Mouse (Mus musculus) lung, adult 2 months (tissue): Measurements from ENCODE around the gene Map4k5. TPM values are rescaled to one million over a fixed set of nuclear protein-coding genes. Genes with fewer than 3 reads are reported as not detected.

Experiments used
- DNase-seq: peaks from one replicate; pipeline ENCODE4 v3.0.0; 2022
- H3K4me1 ChIP-seq: fragments of 200-500 bp; 2 replicates; pipeline ENCODE4 v1.6.1; 2011; ENCODE audit warnings: low read length; ENCODE audit not compliant: control insufficient read depth, insufficient read depth
- H3K4me3 ChIP-seq: fragments of 200-500 bp; replicated peaks from 2 replicates; pipeline ENCODE3; 2011; ENCODE audit warnings: low read depth, mild to moderate bottlenecking, control low read depth, low read length; ENCODE audit errors: extremely low read depth
- CTCF ChIP-seq: fragments of 200-500 bp; IDR thresholded peaks from 2 replicates; pipeline ENCODE4 v1.5.1; 2011; ENCODE audit warnings: mild to moderate bottlenecking, low read length, control low read depth; ENCODE audit not compliant: insufficient read depth
- POLR2A ChIP-seq: fragments of 200-500 bp; IDR thresholded peaks from 2 replicates; pipeline ENCODE4 v1.6.1; 2011; ENCODE audit warnings: low read depth, mild to moderate bottlenecking, control low read depth, low read length, borderline replicate concordance; ENCODE audit errors: extremely low read depth
- WGBS: fragments of 180-500 bp; shearing (Covaris S2); methylation state at CpG from one replicate; pipeline ENCODE4 v1.1.7; 2018; 5-methylcytosine and 5-hydroxymethylcytosine counted together
- polyA plus RNA-seq: library from polyadenylated mRNA; depleted of rRNA; stranded (reverse); fragments of >200 nt; gene quantifications from 2 replicates; pipeline ENCODE4 v1.2.3, GENCODE M21; 2012

Map4k5 gene
- polyA plus RNA-seq, 1 experiment = 11.4 TPM

DNA sequence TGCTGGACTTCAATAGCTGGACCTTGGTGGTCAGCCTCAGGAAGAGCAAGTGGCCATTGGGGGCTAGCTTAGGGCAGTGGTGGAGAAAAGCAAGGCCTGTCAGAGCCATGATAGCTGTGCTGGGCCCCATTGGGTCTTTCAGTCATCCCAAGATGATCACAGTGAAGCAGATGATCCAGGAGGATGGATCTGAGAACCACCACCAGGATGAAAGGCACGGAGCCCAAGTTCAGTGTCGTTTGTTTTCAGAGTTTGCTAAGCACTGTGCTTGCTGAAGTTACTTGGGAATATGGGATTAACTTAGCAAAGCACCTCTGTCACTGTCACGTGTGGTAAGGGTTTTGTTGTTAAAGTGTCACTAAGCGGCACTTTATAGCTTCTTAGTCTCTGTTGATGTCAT is 92.4 kb downstream of the Map4k5 start:
- no peaks in the 10 kb centered on the region for H3K4me1 ChIP-seq
- H3K4me3 ChIP-seq = no peak overlapping the region
- 83% methylated on average over 4 of the region's 4 CpGs for WGBS
- no peak for TF ChIP-seq CTCF
- no peak for TF ChIP-seq POLR2A
- no peak for DNase-seq

DNA sequence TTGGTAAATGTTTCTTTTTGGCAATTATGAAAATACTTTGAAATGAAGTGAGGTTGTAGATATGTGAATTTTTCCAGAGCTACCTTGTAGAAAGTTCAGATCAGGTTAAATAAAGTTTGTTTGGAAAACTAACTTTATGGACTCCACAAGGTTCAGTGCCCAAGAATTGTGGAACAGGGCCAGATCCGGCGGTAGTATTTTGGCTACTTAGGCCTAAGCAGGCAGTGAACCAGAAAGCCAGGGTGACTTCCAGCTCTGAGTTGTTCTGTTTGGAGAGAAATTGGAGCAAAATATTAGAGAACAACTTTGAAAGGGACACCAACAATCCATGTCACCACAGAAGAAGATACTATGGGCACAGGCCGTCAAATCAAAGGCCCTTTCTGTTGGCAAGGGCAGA is 96.7 kb downstream of the Map4k5 start:
- H3K4me1 ChIP-seq = peaks cover 2% of the 10 kb centered on the region; the same call in 1 of the 2 replicates
- TF ChIP-seq CTCF (no peak), POLR2A (no peak)
- no peak overlapping the region for H3K4me3 ChIP-seq
- no peak for DNase-seq
- WGBS = 85% methylated on average over 3 of the region's 3 CpGs

DNA sequence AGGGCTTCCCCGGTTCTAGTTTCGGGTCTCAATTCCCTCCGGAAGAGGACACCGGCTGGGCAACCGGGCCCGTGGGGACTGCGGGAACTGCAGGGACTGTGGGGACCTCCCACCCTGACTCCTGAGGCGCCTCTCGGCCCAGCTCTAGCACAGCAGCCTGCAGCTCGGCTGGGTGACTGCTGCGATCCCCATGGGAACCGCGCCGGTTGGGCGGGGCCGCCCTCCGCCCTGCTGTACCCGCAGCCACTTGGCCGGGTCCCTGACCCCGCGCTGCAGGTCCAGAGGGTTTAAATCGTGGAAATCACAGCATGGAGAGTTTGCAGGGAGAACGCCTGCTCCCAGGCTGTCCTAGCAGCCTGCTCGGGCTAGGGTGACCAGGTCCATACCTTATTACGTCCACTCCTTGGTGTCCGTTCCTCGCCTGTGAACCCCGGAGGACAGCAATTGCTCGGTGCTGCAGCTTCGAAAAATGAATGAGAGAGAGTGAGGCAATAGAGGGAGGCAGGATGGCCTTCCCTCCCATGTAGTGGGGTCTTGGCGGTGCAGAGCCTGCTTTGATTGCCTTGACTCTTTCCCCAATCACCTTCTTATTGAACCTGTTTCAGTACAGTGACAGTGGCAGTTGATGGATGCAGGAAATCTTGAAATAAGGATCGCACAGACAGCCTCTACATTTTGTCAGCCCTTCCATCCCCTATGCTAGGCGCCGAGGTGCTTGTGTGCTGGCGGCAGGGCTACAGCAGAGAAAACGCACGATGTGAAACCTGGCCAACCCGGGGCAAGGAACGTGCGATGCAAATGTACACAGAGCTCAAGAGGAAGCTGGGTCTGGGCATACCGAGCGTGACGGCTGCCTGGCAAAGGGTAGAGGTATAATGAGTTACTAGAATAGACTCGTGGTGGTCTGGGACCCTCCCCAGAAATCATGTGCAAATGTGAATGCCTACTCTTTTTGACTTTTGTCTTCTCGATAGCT is 102.2 kb downstream of the Map4k5 start, which contains the start of gene Cdkl1:
Gene Cdkl1, minus strand, starts transcription at position 738 of the 976 bp plus-strand sequence.
- no peak for TF ChIP-seq CTCF
- TF ChIP-seq POLR2A = no peak
- peak within 1 kb of the TSS; percentile 61 for H3K4me3 ChIP-seq
- DNase-seq = peak; percentile 65
- WGBS = 1% methylated on average over 45 of the region's 45 CpGs
- peaks cover 7% of the 10 kb centered on the region for H3K4me1 ChIP-seq

DNA sequence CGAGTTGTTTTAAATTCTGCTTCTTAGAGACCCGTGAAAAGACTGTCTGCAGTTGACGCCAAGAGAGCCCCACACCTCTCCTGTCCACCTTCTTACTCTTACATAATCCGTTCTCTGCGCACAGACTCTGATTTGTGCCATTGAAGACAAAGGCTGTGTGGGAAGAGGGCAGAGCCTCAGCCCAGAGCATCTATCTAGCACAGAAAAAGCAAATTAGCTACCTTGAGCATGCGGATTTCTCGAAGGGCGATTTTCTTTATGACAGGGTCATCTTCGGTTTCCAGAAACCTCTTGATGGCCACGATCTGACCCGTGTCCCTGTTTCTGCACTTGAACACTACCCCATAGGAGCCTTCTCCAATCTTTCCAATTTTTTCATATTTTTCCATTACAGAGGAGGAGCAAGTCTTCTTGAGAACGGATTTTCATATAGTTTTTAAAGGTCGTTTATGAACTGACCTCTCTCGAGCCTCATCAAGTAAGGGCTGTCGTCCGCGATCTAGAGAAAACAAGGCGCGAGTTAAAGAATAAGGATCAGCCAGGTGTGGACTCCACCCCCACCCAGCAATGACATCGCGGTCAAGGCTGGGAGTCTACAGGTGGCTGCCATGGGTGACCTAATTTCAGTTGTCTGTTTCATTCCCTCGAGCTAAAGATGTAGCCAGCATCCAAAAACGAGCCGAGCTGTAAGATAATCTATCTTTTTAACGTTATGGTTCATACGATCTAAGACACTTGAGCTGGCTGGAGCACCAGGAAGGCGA is 103.1 kb downstream of the Map4k5 start:
- peak overlapping the region; percentile 61 for H3K4me3 ChIP-seq
- peaks cover 7% of the 10 kb centered on the region for H3K4me1 ChIP-seq
- WGBS = 47% methylated on average over 27 of the region's 27 CpGs
- TF ChIP-seq POLR2A (no peak), CTCF (no peak)
- DNase-seq = no peak

DNA sequence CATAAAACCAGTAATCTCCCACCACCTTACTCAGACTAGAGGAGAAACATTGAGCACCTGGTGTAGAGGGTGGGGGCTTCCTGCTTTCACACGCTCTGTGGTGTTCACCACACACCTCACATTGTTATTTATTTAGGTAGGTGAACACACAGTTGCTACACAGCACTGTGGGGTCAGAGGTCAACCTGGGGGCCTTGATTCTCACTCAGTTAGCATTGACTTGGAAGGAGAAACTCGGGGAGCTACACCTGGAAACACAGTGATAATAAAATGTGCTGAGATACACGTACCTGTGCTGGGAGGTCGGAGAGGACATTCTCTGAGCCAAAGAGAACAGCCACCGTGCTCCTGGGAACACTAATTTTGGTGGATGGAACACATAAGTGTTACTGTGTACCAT is 104.6 kb downstream of the Map4k5 start:
- 88% methylated on average over 5 of the region's 5 CpGs for WGBS
- no peak for TF ChIP-seq POLR2A
- TF ChIP-seq CTCF = no peak
- no peak overlapping the region for H3K4me3 ChIP-seq
- DNase-seq = no peak
- H3K4me1 ChIP-seq = peaks cover 7% of the 10 kb centered on the region

DNA sequence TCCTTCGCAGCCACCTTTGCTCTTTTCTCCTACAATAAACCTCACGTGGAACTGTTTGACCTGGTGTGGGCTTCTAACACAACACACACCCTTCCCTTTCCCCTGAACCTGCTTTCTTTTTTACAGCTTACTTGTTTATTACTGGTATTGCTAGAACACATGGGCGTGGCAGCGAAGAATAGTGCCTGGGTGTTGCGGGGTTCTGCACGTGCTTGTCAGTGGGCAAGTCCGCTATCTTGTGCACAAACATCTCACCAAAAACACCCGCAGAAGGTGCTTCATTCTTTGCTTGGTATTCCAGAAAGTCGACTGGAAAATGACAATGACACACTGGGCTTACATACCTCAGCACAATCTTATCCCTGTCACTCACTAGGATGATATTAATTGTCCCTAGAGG is 107.5 kb downstream of the Map4k5 start:
- TF ChIP-seq CTCF (no peak), POLR2A (no peak)
- WGBS = 85% methylated on average over 9 of the region's 9 CpGs
- H3K4me3 ChIP-seq = no peak overlapping the region
- no peaks in the 10 kb centered on the region for H3K4me1 ChIP-seq
- DNase-seq = no peak

DNA sequence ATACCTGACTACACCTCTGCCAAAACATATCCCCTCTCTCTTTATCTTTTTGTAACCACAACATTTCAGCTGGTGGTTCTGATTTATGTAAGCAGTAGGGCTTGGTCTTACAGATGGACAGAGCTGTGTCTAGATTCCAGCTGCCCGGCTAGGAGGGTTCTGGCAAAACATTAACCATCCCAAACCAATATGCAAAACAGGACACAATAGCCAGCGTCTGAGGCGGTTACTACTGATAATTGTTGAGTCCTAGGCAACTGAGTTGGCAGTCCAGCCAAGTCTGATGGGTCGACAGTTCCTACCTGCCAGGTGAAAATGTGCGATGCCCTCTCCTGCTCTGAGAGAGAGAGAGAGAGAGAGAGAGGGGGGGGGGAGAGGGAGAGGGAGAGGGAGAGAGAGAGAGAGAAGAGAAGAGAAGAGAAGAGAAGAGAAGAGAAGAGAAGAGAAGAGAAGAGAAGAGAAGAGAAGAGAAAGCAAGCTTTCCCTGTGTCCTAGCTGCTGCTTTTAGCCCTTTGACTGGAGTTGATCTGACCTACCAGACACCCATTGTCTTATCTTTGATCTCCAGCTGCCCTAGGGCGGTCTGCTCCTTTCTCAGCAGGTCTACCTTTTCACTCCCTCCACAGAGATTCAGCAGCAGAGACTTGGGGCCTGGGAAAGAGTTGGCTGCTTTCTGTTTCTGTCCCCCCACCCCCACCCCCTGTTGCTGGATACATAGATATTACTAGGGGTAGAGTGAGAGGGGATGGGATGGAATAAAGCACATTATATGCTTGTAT is 109.6 kb downstream of the Map4k5 start:
- WGBS = 67% methylated on average over 6 of the region's 6 CpGs
- TF ChIP-seq POLR2A = no peak
- no peak for TF ChIP-seq CTCF
- DNase-seq = no peak
- Histone ChIP-seq H3K4me3 (no peak overlapping the region), H3K4me1 (no peaks in the 10 kb centered on the region)

DNA sequence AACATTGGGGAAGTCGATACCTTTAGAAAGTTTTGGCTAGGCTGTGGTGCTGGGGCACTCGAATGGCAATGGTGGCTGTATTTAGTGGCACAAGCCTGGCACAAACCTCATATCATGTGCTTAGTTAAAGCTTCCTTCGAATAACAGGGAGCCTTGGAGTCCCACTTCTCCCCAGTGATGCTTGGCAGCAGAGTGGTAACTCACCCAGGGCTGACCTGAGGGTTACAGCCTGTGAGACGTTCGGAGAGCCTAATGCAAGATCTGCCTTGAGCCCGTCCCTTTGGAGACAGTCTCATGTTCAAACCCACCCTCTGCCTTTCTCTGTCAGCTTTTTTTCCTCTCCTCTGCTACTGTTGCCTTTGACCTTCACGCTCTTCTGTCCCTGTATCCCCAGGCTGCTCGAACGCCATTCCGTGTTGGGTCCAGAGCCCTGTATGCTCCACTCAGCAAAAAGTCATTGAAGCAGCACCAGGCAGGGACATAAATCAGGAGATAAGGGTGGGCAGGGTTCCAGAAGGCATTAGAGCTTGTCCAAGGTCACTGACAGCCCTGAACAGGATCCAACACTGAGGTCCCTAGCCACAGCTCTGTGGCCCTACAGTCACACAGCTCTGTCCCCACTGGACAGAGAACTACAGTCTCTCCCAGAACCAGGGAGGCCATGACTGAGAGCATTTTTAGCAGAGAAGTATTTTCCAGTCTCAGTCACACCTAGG is 110.9 kb downstream of the Map4k5 start:
- no peak for TF ChIP-seq CTCF
- TF ChIP-seq POLR2A = no peak
- 69% methylated on average over 10 of the region's 10 CpGs for WGBS
- no peak overlapping the region for H3K4me3 ChIP-seq
- H3K4me1 ChIP-seq = no peaks in the 10 kb centered on the region
- DNase-seq = no peak

DNA sequence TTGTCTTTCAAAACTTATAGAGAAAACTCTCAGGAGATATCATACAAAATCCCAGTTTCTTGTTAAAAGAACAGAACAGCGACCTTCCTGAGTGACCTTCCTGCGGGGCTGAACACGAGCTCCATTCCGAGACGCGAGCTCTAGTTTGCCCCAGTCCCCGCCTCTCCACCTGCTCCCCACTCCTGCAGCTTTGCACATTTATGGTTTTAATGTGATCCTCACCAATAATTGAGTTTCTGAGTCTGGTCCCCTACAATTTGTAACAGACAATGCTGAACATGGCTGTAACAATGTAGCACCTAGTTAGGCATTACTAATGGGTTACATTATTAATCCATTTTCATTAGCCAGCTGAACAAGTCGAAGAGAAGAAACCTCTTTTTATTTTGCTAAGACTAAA is 111.5 kb downstream of the Map4k5 start:
- no peak for DNase-seq
- H3K4me3 ChIP-seq = no peak overlapping the region
- H3K4me1 ChIP-seq = no peaks in the 10 kb centered on the region
- WGBS = 90% methylated on average over 8 of the region's 8 CpGs
- TF ChIP-seq POLR2A (no peak), CTCF (no peak)
